Mouse (Mus musculus) monocyte, adult 5-6 weeks (primary cell): Measurements from ENCODE around the gene Fam174b. TPM values are rescaled to one million over a fixed set of nuclear protein-coding genes. Genes with fewer than 3 reads are reported as not detected.

Experiments used
- ATAC-seq: fragments of 153-309, 156-312 bp; replicated peaks from 2 replicates; pipeline ENCODE4 v1.8.0; 2017; ENCODE audit warnings: mild to moderate bottlenecking; ENCODE audit not compliant: low TSS enrichment, insufficient number of reproducible peaks, severe bottlenecking, poor library complexity, low FRiP score
- total RNA-seq: library from RNA; stranded (forward); fragments of 200-1000, 200-491, 200-594 nt; gene quantifications from 3 replicates; pipeline ENCODE4 v1.2.3, GENCODE M21; 2017

The Fam174b gene
- total RNA-seq, 1 experiment from 2014 or later = 8.8 TPM

- no peak for ATAC-seq
Measured at GRCm38 (mm10) chr7:73747531-73747930, 7.4 kb downstream of the Fam174b start.

GRCm38 (mm10) chr7:73748437-73749108 is 8.5 kb downstream of the Fam174b start:
- ATAC-seq = no peak

- no peak for ATAC-seq
Measured at GRCm38 (mm10) chr7:73749339-73749738, 9.2 kb downstream of the Fam174b start.

DNA sequence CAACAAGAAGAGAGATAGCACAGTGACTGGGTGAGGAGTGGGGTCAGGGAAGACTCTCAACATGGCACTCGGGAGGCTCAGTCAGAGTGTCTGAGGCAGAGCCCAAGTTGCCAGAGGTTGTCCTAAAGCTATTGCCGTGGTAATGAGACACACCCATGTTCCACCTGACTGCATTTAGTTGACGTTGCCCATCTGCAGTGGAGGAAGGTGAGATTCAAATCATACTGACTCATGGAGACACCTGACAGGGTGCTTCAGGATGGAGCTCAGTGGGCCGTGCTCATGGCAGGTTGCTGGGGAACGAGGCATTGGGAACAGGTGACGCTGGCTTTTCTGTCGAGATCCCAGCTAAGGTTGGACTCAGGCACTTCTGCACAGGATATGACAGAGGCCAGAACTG is 9.9 kb downstream of the Fam174b start:
- ATAC-seq = no peak

DNA sequence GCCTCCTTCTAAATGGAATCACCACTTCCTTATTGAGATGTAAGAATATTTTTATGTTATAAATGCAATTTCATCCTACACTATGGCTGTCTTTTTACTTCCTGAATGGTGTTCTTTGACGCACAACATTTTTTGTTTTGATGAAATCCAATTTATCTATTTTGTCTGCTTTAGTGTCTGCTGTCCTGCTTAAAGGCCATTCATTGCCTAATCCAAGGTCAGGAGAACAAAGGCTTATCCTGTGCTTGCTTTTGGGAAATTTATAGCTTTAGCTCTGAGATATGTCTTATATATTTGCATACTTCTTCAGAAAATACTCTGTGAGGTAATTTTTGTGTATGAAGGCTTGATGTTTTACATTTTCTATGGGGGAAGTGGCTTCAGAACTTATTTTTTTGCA is 13.5 kb downstream of the Fam174b start:
- ATAC-seq = no peak

DNA sequence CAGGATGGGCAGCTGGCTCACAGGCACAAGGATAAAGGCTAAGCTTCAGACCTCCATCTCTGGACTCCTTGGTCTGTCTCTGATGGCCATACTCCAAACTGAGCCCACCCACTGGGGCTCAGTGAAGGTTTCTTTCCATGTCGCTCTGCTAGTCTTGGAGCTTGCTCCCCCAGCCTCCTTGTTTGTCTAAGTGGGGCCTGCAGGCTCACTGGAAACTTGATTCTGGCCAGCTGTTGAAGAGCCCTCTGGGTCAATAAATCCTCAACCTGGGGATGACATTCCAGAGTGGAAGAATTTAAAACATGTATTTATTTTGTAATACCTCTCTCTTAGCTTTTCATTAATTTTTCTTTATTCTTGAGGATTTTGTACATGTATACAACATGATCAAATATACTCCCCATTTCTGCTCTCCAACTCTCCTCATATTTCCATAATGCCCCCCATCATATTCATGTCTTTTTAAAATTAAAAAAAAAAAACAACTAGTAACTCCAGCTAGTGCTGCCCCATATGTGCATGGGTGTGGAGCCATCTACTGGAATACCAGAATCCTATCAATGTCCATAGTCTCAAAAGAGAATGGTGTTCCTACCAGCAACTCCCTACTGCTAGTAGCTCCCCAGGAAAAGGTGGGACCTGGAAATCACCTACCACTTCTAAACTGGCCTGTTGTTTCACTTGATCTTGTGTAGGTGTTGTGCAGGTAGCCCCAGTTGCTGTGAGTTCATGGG is 15.4 kb downstream of the Fam174b start:
- ATAC-seq = no peak

- ATAC-seq = no peak
Measured at GRCm38 (mm10) chr7:73761691-73762189, 21.6 kb downstream of the Fam174b start.

GRCm38 (mm10) chr7:73764679-73765078 is 24.6 kb downstream of the Fam174b start:
- no peak for ATAC-seq

DNA sequence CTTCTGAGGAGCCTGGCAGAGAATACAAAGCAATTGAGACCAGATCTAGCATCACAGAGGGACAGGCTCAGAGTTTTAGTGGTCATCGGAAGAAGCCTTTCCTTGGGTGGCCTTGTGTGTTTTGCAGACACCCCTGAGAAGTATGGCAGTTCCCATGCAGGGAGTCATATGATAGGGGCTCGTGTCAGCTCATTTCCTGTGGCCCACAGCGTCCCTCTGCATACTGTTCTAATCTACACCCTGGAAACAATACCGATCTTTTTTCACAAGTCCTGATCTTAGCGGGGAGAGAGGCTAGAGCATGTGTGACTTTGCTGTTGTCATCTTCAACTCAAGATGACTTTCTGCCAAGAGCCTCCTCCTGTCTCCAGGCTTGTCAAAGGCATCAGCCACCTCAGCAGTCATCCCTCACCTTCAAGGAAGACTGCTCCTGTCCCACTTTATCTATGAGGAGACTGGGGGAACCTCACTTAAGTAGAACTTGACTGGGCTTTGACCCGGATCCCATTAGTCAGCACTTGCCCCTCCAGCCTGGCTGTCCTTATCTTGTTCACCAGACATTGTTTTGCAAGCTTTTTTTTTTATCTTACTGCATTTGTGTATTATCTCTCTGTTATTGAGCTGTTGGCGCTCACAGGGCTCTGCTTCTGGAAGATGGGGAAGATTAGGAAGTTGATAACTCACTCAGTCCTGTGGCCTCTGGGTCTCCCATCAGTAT is 25.2 kb downstream of the Fam174b start:
- no peak for ATAC-seq

DNA sequence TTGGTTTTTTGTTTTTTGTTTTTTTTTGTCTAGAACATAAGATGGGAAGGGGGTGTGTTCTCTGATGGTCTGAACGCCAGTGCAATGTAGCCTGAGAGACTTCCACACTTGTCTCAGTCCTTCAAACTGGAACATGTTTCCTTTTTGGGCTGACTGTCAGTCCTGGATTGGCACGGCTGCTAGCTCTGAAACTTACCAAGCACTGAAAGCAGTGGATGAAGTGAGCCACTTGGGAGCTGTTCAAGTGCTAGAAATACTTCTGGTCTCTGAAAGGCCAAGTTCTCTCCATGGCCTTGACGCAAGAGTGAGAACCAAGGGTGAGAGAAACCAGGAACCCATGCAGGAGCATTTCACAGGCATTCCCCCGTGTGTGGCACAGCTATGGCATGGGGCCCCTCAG is 29.1 kb downstream of the Fam174b start:
- no peak for ATAC-seq

DNA sequence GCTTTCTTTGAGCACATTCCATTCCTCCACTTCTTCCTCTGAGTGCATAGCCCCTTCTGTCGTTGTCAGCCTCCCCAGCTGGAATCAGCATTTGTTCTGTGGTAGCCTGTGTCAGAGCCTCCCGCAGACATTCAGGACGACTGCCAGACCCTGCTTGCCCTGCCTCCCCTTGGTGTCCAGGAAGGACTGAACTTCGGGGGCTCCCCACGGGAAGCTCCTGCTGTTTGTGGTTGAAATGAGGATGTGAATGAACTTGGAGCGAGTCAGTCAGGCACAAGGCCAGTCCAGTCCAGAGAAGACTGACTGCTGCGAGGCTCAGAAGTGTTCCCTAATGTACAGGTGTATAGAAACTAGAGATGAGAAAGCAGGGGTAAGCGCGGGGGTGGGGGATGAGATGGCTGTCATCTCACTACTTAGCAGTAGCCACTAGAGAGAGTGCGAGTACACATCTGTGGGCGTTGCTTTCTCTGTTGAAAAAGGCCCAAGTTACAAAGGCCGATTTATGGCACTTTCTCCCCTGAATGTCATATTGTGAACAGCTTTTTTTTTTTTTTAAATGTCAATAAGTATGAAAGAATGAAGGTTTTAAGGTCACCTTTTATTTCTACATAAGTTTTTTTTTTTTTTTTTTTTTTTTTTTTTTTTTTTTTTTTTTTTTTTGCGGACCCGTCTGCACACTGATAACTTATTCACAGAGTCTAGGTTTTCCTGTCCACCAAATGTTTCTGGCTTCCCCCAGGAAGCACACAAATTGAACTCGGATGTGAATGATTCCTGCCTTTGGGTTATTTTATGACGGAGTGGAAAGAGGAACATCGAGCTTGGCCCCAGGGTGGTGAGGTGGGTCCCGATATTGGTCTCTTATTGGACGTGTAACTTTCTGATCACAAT is 31.5 kb downstream of the Fam174b start:
- no peak for ATAC-seq

DNA sequence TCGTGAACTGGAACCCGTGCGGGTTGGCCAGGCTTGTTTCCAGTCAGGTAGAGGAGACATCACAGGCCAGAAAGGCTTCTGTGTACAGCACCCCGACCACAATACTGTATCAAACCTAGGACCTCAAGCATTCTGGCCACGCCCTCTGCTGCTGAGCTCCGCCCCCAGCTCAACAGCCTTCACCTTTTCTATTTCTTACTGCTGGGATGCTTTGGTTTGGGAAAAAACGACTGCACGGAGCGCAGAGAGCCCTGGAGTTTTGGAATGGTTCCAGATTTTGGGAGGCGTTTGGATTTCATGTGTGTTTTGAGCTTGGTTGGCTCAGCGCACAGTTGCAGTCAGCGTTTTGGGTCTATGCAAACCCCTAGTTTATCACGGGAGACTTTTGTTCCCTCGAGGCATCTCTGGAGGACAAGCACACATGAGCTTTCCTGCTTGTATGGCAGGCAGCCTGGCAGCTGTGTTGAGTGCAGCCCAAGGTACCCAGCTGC is 32.2 kb downstream of the Fam174b start:
- no peak for ATAC-seq

DNA sequence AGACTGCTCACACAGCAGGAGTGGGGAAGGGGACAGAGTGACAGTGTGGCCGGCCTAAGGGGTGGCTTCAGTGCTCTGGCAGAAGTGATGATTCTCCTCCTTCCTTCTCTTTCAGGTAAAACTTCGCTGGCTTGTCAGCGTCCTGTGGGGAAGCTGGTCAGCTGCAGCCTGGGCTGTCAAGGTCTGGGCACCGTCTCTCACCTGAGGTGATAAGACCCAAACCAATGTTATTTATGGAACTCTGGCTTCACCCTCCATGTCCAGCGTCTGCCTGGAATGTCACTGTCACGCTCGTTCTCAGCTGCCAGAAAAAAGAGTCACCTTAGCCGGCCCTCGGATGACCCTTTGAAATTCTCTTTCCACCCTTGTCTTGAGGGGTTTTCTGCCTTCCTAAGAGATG is 34.7 kb downstream of the Fam174b start:
- ATAC-seq = no peak

DNA sequence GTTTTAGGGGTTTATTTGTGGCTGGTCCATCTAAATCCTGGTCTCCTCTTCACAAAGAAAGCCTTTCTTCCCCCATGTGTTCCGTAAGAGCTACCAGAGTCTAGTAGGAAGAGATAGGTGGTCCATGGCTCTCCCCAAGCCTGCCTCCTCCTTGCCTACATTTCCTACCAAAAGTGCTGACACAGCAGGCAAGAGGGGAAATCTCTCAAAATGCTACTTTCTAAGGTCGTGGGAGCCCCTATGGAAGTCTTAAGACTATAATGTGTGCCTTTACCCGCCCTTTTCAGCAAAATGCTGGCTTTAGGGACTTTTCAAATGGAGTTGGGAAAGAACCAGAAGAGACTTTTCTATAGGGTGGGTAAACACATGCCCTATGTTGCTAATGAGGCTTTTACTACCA is 37.7 kb downstream of the Fam174b start:
- ATAC-seq = no peak

GRCm38 (mm10) chr7:73784736-73785428 is 44.8 kb downstream of the Fam174b start:
- ATAC-seq = no peak

- ATAC-seq = no peak
Measured at GRCm38 (mm10) chr7:73785815-73786214, 45.7 kb downstream of the Fam174b start.

DNA sequence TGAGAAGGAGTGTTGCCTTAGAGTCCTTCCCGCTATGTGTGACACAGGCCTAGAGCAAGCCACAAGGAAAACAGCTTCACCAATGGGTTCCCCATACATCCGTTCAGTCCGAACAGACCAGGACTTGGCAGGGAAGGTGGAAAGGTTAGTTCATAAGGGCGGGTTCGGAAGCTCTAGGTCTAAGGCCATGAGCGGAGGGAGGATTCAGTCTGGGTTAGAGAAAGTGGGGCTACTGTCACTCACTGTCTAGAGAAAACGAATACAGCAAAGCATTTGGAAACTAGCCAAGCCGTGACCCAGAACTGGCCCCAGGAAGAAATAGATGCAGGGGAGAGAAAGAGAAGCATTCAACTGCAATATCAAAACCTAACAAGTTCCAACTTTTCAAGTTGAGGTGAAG is 47.4 kb downstream of the Fam174b start:
- ATAC-seq = no peak

- no peak for ATAC-seq
Measured at GRCm38 (mm10) chr7:73791096-73791495, 51.0 kb downstream of the Fam174b start.
